Mouse (Mus musculus) megakaryocyte, embryonic 14.5 days (primary cell): Measurements from ENCODE around the gene Cfap73. TPM values are rescaled to one million over a fixed set of nuclear protein-coding genes. Genes with fewer than 3 reads are reported as not detected.
A peak's percentile ranks its signal among the peaks of the same experiment; 100 is the strongest.

Source experiments
- H3K27me3 ChIP-seq: replicated peaks from 2 replicates; pipeline ENCODE3; 2012; ENCODE audit warnings: inconsistent platforms
- H3K36me3 ChIP-seq: replicated peaks from 2 replicates; pipeline ENCODE3; 2012; ENCODE audit warnings: low read length, inconsistent platforms, mixed read lengths
- H3K4me1 ChIP-seq: 2 replicates; pipeline ENCODE4 v1.6.1; 2012; ENCODE audit warnings: inconsistent platforms
- H3K4me3 ChIP-seq: replicated peaks from 2 replicates; pipeline ENCODE3; 2012; ENCODE audit warnings: moderate library complexity, mild to moderate bottlenecking, inconsistent platforms
- H3K9me3 ChIP-seq: 2 replicates; pipeline ENCODE4 v1.6.1; 2012; ENCODE audit warnings: inconsistent platforms
- FLI1 ChIP-seq: IDR thresholded peaks from 2 replicates; pipeline ENCODE4 v1.6.1; 2012; ENCODE audit warnings: low read length, inconsistent platforms, mixed read lengths
- GATA1 ChIP-seq: IDR thresholded peaks from 3 replicates; pipeline ENCODE4 v1.6.1; 2012; ENCODE audit warnings: mixed read lengths, low read length, inconsistent platforms, borderline replicate concordance
- polyA plus RNA-seq: library from polyadenylated mRNA; stranded (reverse); fragments of >175 nt; gene quantifications from 2 replicates; pipeline ENCODE4 v1.2.3, GENCODE M21; 2012; ENCODE audit warnings: low replicate concordance; ENCODE audit not compliant: insufficient read depth

Cfap73 gene
- not detected in 2 replicates for polyA plus RNA-seq

DNA sequence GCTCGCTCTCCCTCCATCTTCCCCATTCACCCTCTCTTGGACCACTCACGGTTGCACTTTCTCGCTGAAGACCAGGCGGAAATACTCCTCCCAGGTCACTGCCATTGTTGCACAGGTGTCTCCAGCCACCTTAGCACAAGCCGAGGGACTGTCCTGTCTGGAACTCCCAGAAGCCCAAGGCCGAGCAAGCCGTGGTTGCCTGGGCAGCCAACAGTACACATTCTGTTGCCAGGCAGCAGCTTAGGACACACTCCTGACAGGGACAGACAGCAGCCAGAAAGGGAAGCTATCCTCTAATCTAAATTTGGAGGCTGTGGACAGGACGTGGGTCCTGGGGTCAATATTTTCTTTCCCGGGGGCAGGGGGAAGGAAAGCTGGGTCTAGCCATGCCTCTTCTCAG, at the start of gene Cfap73:
Gene Cfap73 (minus strand): TSS at position 105 of the 400 bp plus-strand sequence.
- Histone ChIP-seq H3K9me3 (peaks cover 37% of the 10 kb centered on the region), H3K4me1 (peaks cover 42% of the 10 kb centered on the region), H3K4me3 (peak within 1 kb of the TSS; percentile 1), H3K27me3 (peaks cover 81% of the 10 kb centered on the region), H3K36me3 (peaks cover 5% of the 10 kb centered on the region)
- no peak for TF ChIP-seq GATA1
- TF ChIP-seq FLI1, result no peak

GRCm38 (mm10) chr5:120682982-120683771, 49.1 kb upstream of the Cfap73 start:
- Histone ChIP-seq H3K36me3 (no peaks in the 10 kb centered on the region), H3K27me3 (peaks cover 97% of the 10 kb centered on the region), H3K4me3 (no peak overlapping the region), H3K4me1 (peaks cover 4% of the 10 kb centered on the region; the same call in 1 of the 2 replicates), H3K9me3 (no peaks in the 10 kb centered on the region)
- TF ChIP-seq GATA1 (no peak), FLI1 (no peak)

DNA sequence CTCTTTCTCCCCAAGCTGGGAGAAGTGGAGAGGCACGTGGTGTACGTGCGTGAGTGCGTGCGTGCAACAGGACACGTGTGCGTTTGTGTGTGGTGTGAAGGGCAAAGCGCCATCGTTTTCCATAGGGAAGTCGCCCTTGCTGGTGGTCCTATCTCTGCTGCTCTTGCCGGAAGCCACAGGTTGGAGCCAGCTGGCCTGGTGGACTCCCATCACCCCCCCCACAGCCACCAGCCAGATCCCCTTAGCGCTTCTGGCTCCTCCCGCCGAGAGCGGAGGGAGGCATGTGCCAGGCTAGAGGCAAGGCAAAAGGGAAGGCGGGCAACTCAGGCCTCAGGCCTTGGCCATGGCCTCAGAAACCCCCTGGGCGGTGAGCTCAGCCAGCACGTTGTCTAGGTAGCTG, 46.9 kb upstream of the Cfap73 start:
- Histone ChIP-seq H3K36me3 (no peaks in the 10 kb centered on the region), H3K4me1 (peaks cover 8% of the 10 kb centered on the region; the same call in 1 of the 2 replicates), H3K9me3 (peaks cover 17% of the 10 kb centered on the region), H3K27me3 (peaks cover 97% of the 10 kb centered on the region), H3K4me3 (no peak overlapping the region)
- TF ChIP-seq FLI1 (no peak), GATA1 (no peak)

DNA sequence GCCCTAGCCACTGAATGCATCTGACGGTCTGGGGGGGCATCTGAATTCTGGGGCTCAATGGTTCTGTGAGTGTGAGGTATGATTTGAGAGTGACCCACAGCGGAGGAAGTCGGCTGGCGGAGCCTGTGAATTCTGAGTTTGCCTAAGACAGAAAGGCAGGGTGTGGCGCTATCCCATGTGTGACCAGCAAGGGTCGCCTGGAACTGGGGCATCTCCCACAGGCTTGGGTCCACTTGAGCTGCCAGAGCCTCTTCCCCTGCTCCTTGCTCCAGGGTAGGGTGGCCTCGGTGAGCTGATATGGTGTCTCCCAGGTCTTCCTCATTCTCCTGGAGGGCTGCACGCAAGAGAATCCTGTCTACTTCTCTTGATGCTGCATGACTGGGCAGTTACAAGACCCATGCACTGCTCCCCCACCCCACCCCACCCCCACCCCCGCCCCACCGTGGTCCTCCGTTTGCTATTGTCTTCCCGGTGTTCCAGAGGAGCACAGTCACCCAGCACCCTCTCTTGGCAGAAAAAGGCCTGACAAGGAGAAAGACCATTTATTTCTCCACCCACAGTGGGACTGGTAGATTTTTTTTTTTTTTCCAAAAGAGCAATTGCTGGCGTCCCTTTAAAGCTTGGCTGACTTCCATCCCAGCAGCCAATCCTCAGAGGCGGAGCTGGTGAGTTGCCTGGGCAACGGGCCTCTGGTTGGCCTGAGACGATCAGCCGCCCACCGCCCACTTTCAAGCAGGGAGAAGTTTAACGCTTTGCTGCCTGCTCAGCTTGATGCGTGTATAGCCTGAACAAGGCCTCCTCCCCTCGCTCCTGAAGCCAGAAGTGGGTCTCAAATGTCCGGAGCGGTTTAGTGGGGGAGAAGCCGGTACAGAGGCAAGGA, 45.9 kb upstream of the Cfap73 start:
- TF ChIP-seq GATA1 (no peak), FLI1 (no peak)
- Histone ChIP-seq H3K9me3 (peaks cover 19% of the 10 kb centered on the region), H3K36me3 (no peaks in the 10 kb centered on the region), H3K27me3 (peaks cover 98% of the 10 kb centered on the region), H3K4me1 (peaks cover 8% of the 10 kb centered on the region; the same call in 1 of the 2 replicates), H3K4me3 (no peak overlapping the region)

DNA sequence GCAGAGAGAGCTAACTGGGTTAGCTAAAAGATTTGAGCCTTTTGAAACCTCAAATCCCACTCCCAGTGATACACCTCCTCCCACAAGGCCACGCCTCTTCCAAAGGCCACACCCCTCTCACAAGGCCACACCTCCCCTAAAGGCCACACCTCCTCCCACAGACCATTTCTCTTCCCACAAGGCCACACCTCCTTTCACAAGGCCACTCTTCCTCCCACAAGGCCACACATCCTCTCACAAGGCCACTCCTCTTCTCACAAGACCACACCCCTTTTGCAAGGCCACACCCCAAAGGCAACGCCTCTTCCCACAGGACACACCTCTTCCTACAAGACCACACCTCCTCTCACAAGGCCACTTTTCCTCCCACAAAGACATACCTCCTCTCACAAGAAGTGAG, 43.5 kb upstream of the Cfap73 start:
- peaks cover 19% of the 10 kb centered on the region for H3K9me3 ChIP-seq
- H3K27me3 ChIP-seq, result peaks cover 92% of the 10 kb centered on the region
- TF ChIP-seq FLI1, result no peak
- no peak for TF ChIP-seq GATA1
- H3K36me3 ChIP-seq, result no peaks in the 10 kb centered on the region
- H3K4me1 ChIP-seq, result peaks cover 15% of the 10 kb centered on the region; the same call in 1 of the 2 replicates
- no peak overlapping the region for H3K4me3 ChIP-seq

DNA sequence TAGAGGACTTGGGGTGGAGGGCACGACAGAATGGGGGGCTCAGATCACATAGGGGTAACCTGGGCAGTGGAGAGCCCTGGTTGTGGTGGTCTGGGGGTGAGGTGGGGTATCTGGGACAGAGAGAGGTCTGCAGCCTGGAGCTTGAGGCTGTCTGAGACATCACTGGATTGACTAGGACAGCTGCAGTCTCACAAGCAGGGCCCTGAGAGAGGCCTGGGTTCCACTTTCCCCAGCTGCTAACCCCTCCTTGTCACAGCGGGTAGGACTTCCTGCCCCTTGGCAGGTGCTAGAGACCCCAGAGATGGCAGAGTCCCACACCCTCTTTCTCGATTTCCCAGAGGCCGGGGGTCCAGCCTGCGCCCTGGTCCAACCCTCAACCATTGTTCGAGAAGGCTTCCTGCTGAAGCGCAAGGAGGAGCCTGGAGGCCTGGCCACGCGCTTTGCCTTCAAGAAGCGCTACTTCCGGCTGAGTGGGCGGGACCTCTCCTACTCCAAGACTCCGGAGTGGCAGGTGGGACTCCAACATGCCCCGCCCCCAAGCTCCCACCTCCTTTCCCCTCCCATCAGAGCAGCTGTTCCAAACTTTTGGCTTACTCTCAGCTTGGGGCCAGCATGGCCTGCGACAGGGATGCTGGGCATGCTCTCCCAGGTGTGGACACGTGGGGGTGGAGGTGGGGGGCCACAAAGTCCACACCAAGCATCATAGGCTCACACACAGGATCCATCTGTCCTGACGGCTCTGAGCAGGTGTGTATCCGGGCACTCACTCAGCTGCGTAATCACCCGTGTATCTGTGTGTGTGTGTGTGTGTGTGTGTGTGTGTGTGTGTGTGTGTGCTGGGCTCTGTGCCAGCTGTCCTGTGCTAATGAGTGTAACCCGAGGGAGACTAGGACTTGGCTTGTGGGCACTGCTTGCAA, 40.5 kb upstream of the Cfap73 start:
- Histone ChIP-seq H3K27me3 (peaks cover 90% of the 10 kb centered on the region), H3K9me3 (peaks cover 19% of the 10 kb centered on the region), H3K4me3 (no peak overlapping the region), H3K36me3 (no peaks in the 10 kb centered on the region), H3K4me1 (peaks cover 11% of the 10 kb centered on the region; the same call in 1 of the 2 replicates)
- TF ChIP-seq FLI1, result no peak
- TF ChIP-seq GATA1, result no peak

DNA sequence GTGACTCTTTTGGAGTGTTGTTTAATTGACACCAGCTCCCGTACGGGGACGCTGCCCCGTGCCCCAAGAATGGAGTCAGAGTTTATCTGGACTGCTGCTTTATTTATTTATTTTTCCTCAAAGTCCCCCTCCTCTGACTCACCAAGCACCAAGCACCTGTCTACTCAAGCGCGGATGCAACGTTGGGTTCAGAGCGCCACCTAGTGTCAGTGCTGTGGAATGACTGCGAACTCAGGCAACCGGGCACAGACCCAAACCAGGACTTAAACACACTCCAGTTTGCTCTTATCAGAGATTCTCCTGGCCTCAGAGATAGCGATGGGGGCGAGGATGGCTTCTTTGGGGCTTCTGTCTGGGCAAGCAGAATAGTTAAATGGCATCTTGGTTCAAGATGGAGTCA, 39.6 kb upstream of the Cfap73 start:
- peaks cover 20% of the 10 kb centered on the region for H3K9me3 ChIP-seq
- peaks cover 11% of the 10 kb centered on the region; the same call in 1 of the 2 replicates for H3K4me1 ChIP-seq
- H3K27me3 ChIP-seq, result peaks cover 90% of the 10 kb centered on the region
- TF ChIP-seq FLI1 (no peak), GATA1 (no peak)
- no peaks in the 10 kb centered on the region for H3K36me3 ChIP-seq
- H3K4me3 ChIP-seq, result no peak overlapping the region

DNA sequence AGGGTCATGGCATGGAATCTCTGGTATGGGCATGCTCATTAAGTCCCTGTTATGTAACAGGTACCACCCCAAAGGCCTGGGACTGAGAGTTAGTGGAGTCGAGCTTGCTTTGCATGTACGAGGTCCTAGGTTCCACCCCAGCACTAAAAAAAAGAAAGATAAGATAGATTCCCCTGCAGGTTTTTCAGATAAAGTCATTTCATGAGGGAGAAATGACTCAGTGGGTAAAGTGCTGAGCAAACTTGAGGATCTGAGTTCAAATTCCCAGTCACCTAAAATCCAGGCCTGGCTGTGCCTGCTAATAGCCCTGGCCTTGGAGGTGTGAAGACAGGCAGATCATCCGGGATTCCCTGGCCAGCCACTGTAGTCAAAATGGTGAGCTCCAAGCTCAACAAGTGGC, 37.8 kb upstream of the Cfap73 start:
- Histone ChIP-seq H3K4me3 (no peak overlapping the region), H3K4me1 (peaks cover 7% of the 10 kb centered on the region; the same call in 1 of the 2 replicates), H3K36me3 (no peaks in the 10 kb centered on the region), H3K27me3 (peaks cover 88% of the 10 kb centered on the region), H3K9me3 (peaks cover 22% of the 10 kb centered on the region)
- TF ChIP-seq FLI1 (no peak), GATA1 (no peak)

GRCm38 (mm10) chr5:120670132-120670531, 36.1 kb upstream of the Cfap73 start:
- Histone ChIP-seq H3K36me3 (no peaks in the 10 kb centered on the region), H3K4me3 (no peak overlapping the region), H3K27me3 (peaks cover 86% of the 10 kb centered on the region), H3K9me3 (peaks cover 16% of the 10 kb centered on the region), H3K4me1 (peaks cover 7% of the 10 kb centered on the region; the same call in 1 of the 2 replicates)
- TF ChIP-seq FLI1 (no peak), GATA1 (no peak)
